Mouse (Mus musculus): ENCODE data around the gene Ckap2.

Ckap2 gene

GRCm38 (mm10) chr8:22148367-22148740, 37.3 kb downstream of the Ckap2 start:
- DNase-seq (ENCODE audit: low read depth, low spot score), result no peak

- no peak for DNase-seq (ENCODE audit: low read depth, low spot score)
Measured at GRCm38 (mm10) chr8:22147706-22148366, 37.8 kb downstream of the Ckap2 start.

- no peak for DNase-seq (ENCODE audit: low read depth, low spot score)
Measured at GRCm38 (mm10) chr8:22145831-22146230, 39.8 kb downstream of the Ckap2 start.

- DNase-seq (ENCODE audit: low read depth, low spot score), result peak; percentile 52
Measured at GRCm38 (mm10) chr8:22143764-22144491, 41.7 kb downstream of the Ckap2 start.

- DNase-seq (ENCODE audit: low read depth, low spot score), result no peak
Measured at GRCm38 (mm10) chr8:22142592-22142991, 43.0 kb downstream of the Ckap2 start.

- DNase-seq (ENCODE audit: low read depth, low spot score), result no peak
Measured at GRCm38 (mm10) chr8:22141836-22142385, 43.7 kb downstream of the Ckap2 start.

DNA sequence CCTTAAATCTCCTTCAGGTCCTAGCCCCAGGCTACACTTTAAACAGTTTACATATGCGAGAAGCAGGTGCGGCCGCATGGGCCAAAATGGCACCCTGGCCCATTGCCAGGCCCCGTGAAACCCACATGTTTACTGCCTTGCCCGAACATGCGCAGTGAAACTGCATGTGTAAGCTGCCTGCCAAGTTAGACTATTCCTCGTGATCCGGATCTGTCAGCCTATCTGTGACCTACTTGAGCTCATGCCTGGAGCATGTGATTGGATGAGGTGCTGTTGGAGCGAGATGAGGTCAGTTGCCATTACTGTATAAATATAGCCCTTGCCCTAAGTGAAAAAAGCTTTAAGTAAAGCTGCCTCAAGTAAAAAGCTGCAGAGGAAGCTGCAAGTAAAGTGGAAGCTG, 49.2 kb downstream of the Ckap2 start:
- peak; percentile 75 for DNase-seq (ENCODE audit: low read depth, low spot score)

GRCm38 (mm10) chr8:22134750-22135135, 50.9 kb downstream of the Ckap2 start:
- DNase-seq (ENCODE audit: low read depth, low spot score), result no peak

- peak; percentile 24 for DNase-seq (ENCODE audit: low read depth, low spot score)
Measured at GRCm38 (mm10) chr8:22134078-22134749, 51.4 kb downstream of the Ckap2 start.

GRCm38 (mm10) chr8:22132062-22132461, 53.6 kb downstream of the Ckap2 start:
- DNase-seq (ENCODE audit: low read depth, low spot score), result no peak

- DNase-seq (ENCODE audit: low read depth, low spot score), result peak; percentile 31
Measured at GRCm38 (mm10) chr8:22124220-22125152, 61.1 kb downstream of the Ckap2 start, which contains the start of gene Nek5. Gene Nek5 (minus strand): TSS chr8:22125053.

Data from brain, adult 2 months (tissue).